Mouse (Mus musculus) hindbrain, embryonic 14.5 days (tissue): Measurements from ENCODE around the gene Kdm6b. TPM values are rescaled to one million over a fixed set of nuclear protein-coding genes. Genes with fewer than 3 reads are reported as not detected.
A peak's percentile ranks its signal among the peaks of the same experiment; 100 is the strongest.

ENCODE experiments used
- ATAC-seq: fragments of 200-750 bp; cut with Nextera tagmentation; 2 replicates; pipeline ENCODE4 v1.8.0; 2017; ENCODE audit warnings: moderate number of reproducible peaks, mild to moderate bottlenecking, moderate TSS enrichment, moderate library complexity; ENCODE audit not compliant: low FRiP score
- DNase-seq: peaks from one replicate; pipeline ENCODE4 v3.0.0-alpha.2; 2015; ENCODE audit warnings: low spot score
- H3K27ac ChIP-seq: fragments of 300-500 bp; sonication (generic); 2 replicates; pipeline ENCODE4 v1.5.1; 2014; ENCODE audit warnings: mild to moderate bottlenecking, moderate library complexity
- H3K27me3 ChIP-seq: fragments of 300-500 bp; sonication (generic); 2 replicates; pipeline ENCODE4 v1.6.1; 2014; ENCODE audit warnings: mild to moderate bottlenecking, low read length, mixed read lengths; ENCODE audit not compliant: control insufficient read depth, insufficient read depth
- H3K36me3 ChIP-seq: fragments of 300-500 bp; sonication (generic); replicated peaks from 2 replicates; pipeline ENCODE4 v1.6.1; 2014; ENCODE audit not compliant: control insufficient read depth, insufficient read depth
- H3K4me1 ChIP-seq: fragments of 300-500 bp; sonication (generic); replicated peaks from 2 replicates; pipeline ENCODE4 v1.6.1; 2014; ENCODE audit warnings: antibody characterized with exemption, low read length, mixed read lengths; ENCODE audit not compliant: control insufficient read depth, insufficient read depth
- H3K4me2 ChIP-seq: fragments of 300-500 bp; sonication (generic); replicated peaks from 2 replicates; pipeline ENCODE4 v1.6.1; 2014; ENCODE audit warnings: mild to moderate bottlenecking, moderate library complexity
- H3K4me3 ChIP-seq: fragments of 300-500 bp; sonication (generic); replicated peaks from 2 replicates; pipeline ENCODE4 v1.5.1; 2014; ENCODE audit warnings: mild to moderate bottlenecking, low read length
- H3K9ac ChIP-seq: fragments of 300-500 bp; sonication (generic); 2 replicates; pipeline ENCODE4 v1.6.1; 2014
- H3K9me3 ChIP-seq: fragments of 300-500 bp; sonication (generic); 2 replicates; pipeline ENCODE4 v1.6.1; 2016; ENCODE audit warnings: low read length; ENCODE audit not compliant: control insufficient read depth
- WGBS: fragments of 180-500 bp; shearing (Covaris S2); extraction: QIAGEN DNeasy Blood & Tissue Kit; methylation state at CpG from one replicate; pipeline ENCODE4 v1.1.7; 2014; 5-methylcytosine and 5-hydroxymethylcytosine counted together
- polyA plus RNA-seq: library from polyadenylated mRNA; unstranded; fragments of >200 nt; fragmentation: Nextera tagmentation; extraction: Ambion mirVana; gene quantifications from 2 replicates; pipeline ENCODE4 v1.2.1, GENCODE M21; 2014

The Kdm6b gene
- polyA plus RNA-seq, 1 experiment from 2014 or later = 33.0 TPM

- WGBS = 18% methylated on average over 22 of the region's 22 CpGs
- Histone ChIP-seq H3K27ac (no peak overlapping the region), H3K9me3 (no peaks in the 10 kb centered on the region), H3K4me2 (no peak overlapping the region), H3K9ac (no peak overlapping the region), H3K4me3 (no peak overlapping the region), H3K27me3 (0 out of 2 replicates have a peak, but pooled peaks cover 7% of the 10 kb centered on the region), H3K4me1 (peaks cover 8% of the 10 kb centered on the region), H3K36me3 (peaks cover 94% of the 10 kb centered on the region)
- peak; percentile 90 for DNase-seq
- peak; percentile 76 for ATAC-seq
Observed at GRCm38 (mm10) chr11:69401210-69401637, 12.3 kb downstream of the Kdm6b start.

GRCm38 (mm10) chr11:69400083-69400850, 13.2 kb downstream of the Kdm6b start:
- 76% methylated on average over 25 of the region's 25 CpGs for WGBS
- H3K9me3 ChIP-seq = no peaks in the 10 kb centered on the region
- H3K27ac ChIP-seq = no peak overlapping the region
- ATAC-seq (no peak), DNase-seq (no peak)
- H3K9ac ChIP-seq = no peak overlapping the region
- H3K4me1 ChIP-seq = peaks cover 10% of the 10 kb centered on the region
- H3K36me3 ChIP-seq = peaks cover 84% of the 10 kb centered on the region
- H3K4me3 ChIP-seq = no peak overlapping the region; the same call in 1 of the 2 replicates
- no peak overlapping the region for H3K4me2 ChIP-seq
- H3K27me3 ChIP-seq = 0 out of 2 replicates have a peak, but pooled peaks cover 7% of the 10 kb centered on the region

GRCm38 (mm10) chr11:69399201-69400082, 14.0 kb downstream of the Kdm6b start:
- ATAC-seq (no peak), DNase-seq (no peak)
- no peak overlapping the region for H3K9ac ChIP-seq
- no peak overlapping the region for H3K27ac ChIP-seq
- peaks cover 11% of the 10 kb centered on the region for H3K4me1 ChIP-seq
- H3K4me3 ChIP-seq = no peak overlapping the region; the same call in 1 of the 2 replicates
- peak overlapping the region; percentile 11; the same call in 1 of the 2 replicates for H3K4me2 ChIP-seq
- 20% methylated on average over 64 of the region's 66 CpGs for WGBS
- no peaks in the 10 kb centered on the region for H3K9me3 ChIP-seq
- peaks cover 76% of the 10 kb centered on the region for H3K36me3 ChIP-seq
- H3K27me3 ChIP-seq = 0 out of 2 replicates have a peak, but pooled peaks cover 7% of the 10 kb centered on the region

- no peak for ATAC-seq
- Histone ChIP-seq H3K4me1 (peaks cover 15% of the 10 kb centered on the region), H3K4me2 (peak overlapping the region; percentile 93), H3K9ac (peak overlapping the region; percentile 31; the same call in 1 of the 2 replicates), H3K27me3 (0 out of 2 replicates have a peak, but pooled peaks cover 7% of the 10 kb centered on the region), H3K27ac (no peak overlapping the region), H3K36me3 (peaks cover 68% of the 10 kb centered on the region), H3K9me3 (no peaks in the 10 kb centered on the region), H3K4me3 (0 out of 2 replicates have a peak overlapping the region, but pooled peaks have one; percentile 14)
- WGBS = 25% methylated on average over 21 of the region's 21 CpGs
- no peak for DNase-seq
Observed at GRCm38 (mm10) chr11:69398486-69399200, 14.8 kb downstream of the Kdm6b start.

- Histone ChIP-seq H3K27me3 (0 out of 2 replicates have a peak, but pooled peaks cover 7% of the 10 kb centered on the region), H3K36me3 (peaks cover 62% of the 10 kb centered on the region), H3K4me3 (peak within 1 kb of the TSS; percentile 14), H3K9me3 (no peaks in the 10 kb centered on the region), H3K4me2 (peak within 1 kb of the TSS; percentile 93), H3K9ac (peak within 1 kb of the TSS; percentile 87; the same call in 1 of the 2 replicates), H3K27ac (no peak within 1 kb of the TSS), H3K4me1 (peaks cover 15% of the 10 kb centered on the region)
- ATAC-seq = no peak
- WGBS = 8% methylated on average over 16 of the region's 16 CpGs
- no peak for DNase-seq
Observed at GRCm38 (mm10) chr11:69398059-69398458, 15.4 kb downstream of the Kdm6b start, which contains the start of gene Tmem88. Gene Tmem88 (minus strand): TSS chr11:69398234.

GRCm38 (mm10) chr11:69397581-69398057, 15.9 kb downstream of the Kdm6b start:
- Histone ChIP-seq H3K36me3 (peaks cover 58% of the 10 kb centered on the region), H3K27ac (no peak overlapping the region), H3K4me1 (peaks cover 15% of the 10 kb centered on the region), H3K9ac (peak overlapping the region; percentile 31; the same call in 1 of the 2 replicates), H3K27me3 (0 out of 2 replicates have a peak, but pooled peaks cover 7% of the 10 kb centered on the region), H3K4me3 (peak overlapping the region; percentile 14), H3K9me3 (no peaks in the 10 kb centered on the region), H3K4me2 (peak overlapping the region; percentile 93)
- no peak for ATAC-seq
- DNase-seq = no peak
- WGBS = 8% methylated on average over 24 of the region's 24 CpGs

- Histone ChIP-seq H3K4me3 (peak overlapping the region; percentile 64; the same call in 1 of the 2 replicates), H3K9me3 (no peaks in the 10 kb centered on the region), H3K4me2 (peak overlapping the region; percentile 93), H3K27ac (0 out of 2 replicates have a peak overlapping the region, but pooled peaks have one; percentile 98), H3K27me3 (0 out of 2 replicates have a peak, but pooled peaks cover 7% of the 10 kb centered on the region), H3K4me1 (peaks cover 15% of the 10 kb centered on the region), H3K9ac (peak overlapping the region; percentile 87), H3K36me3 (peaks cover 49% of the 10 kb centered on the region)
- 23% methylated on average over 11 of the region's 11 CpGs for WGBS
- ATAC-seq = no peak
- DNase-seq = no peak
Observed at GRCm38 (mm10) chr11:69396772-69397171, 16.7 kb downstream of the Kdm6b start.

GRCm38 (mm10) chr11:69395634-69396373, 17.7 kb downstream of the Kdm6b start:
- DNase-seq (peak; percentile 99), ATAC-seq (peak; percentile 92)
- no peaks in the 10 kb centered on the region for H3K9me3 ChIP-seq
- 0 out of 2 replicates have a peak, but pooled peaks cover 7% of the 10 kb centered on the region for H3K27me3 ChIP-seq
- under 1% methylated on average over 48 of the region's 48 CpGs for WGBS
- peak overlapping the region; percentile 87 for H3K9ac ChIP-seq
- peak overlapping the region; percentile 98 for H3K27ac ChIP-seq
- H3K4me1 ChIP-seq = peaks cover 15% of the 10 kb centered on the region
- peak overlapping the region; percentile 93 for H3K4me2 ChIP-seq
- peak overlapping the region; percentile 64 for H3K4me3 ChIP-seq
- H3K36me3 ChIP-seq = peaks cover 40% of the 10 kb centered on the region
